Comparison of ENCODE assay signal across 9 mouse cellular contexts in genomic region chr17:28697290-28698195, GRCm38 (mm10). TPM values are rescaled to one million over a fixed set of nuclear protein-coding genes. Genes with fewer than 3 reads are reported as not detected.
DNase-seq lines count a peak whose midpoint lies in the region; ATAC-seq lines count a peak whose summit lies in the region.
"Had no signal": no experiment of that assay in that cellular context is flagged by ENCODE, and none has a peak within 500 bp of the region (broad histone marks: within the 10 kb centered on the region; RNA-seq: fewer than 3 reads in every experiment).

No protein-coding gene starts in this region.

- ATAC-seq in activated CD4-positive, CD25-positive, alpha-beta regulatory T cell, adult 4 months = peak; percentile 65
- no peak for ATAC-seq in heart, embryonic 14.5 days (ENCODE audit: insufficient number of reproducible peaks, insufficient read depth, low FRiP score, low read depth)
- ATAC-seq in midbrain, embryonic 15.5 days (replicated peaks) = 0 out of 2 replicates have a peak, but pooled peaks have one; percentile 37

- 67% methylated on average over 13 of the region's 13 CpGs for WGBS in heart, embryonic 14.5 days
- WGBS in midbrain, embryonic 15.5 days = 76% methylated on average over 13 of the region's 13 CpGs

- peaks cover 15 to 49% of the 10 kb centered on the region in 2 experiments for H3K4me1 ChIP-seq in heart, embryonic 14.5 days (ENCODE audit: control insufficient read depth in 2 of 2, insufficient read depth in 2 of 2, low read length in 2 of 2)
- H3K4me1 ChIP-seq in midbrain, embryonic 15.5 days = peaks cover 43% of the 10 kb centered on the region

- H3K27ac ChIP-seq in heart, embryonic 14.5 days (replicated peaks in 1 of 2; ENCODE audit: control insufficient read depth in 1 of 2, insufficient read depth in 1 of 2, low read depth in 2 of 2, low read length in 2 of 2) = peak overlapping the region; percentile 25 to 32; a peak in 3 of 4 replicates
- no peak overlapping the region for H3K27ac ChIP-seq in midbrain, embryonic 15.5 days
- H3K27ac ChIP-seq: hindbrain, embryonic 15.5 days had no signal

- no peak overlapping the region for H3K4me2 ChIP-seq in heart, embryonic 14.5 days (ENCODE audit: low read length)
- H3K4me2 ChIP-seq in midbrain, embryonic 15.5 days = no peak overlapping the region
- H3K4me2 ChIP-seq: hindbrain, embryonic 15.5 days had no signal

- intact Hi-C loops in left cerebral cortex, postnatal 10 days (cut with DNase I) = no loop called here

- H3K36me3 ChIP-seq in heart, embryonic 14.5 days (ENCODE audit: control insufficient read depth, insufficient read depth, low read length) = no peaks in the 10 kb centered on the region; the same call in 1 of the 2 replicates
- no peaks in the 10 kb centered on the region for H3K36me3 ChIP-seq in midbrain, embryonic 15.5 days (replicated peaks)
- H3K36me3 ChIP-seq: hindbrain, embryonic 15.5 days had no signal

- H3K27me3 ChIP-seq in heart, embryonic 14.5 days (ENCODE audit: control insufficient read depth, insufficient read depth, low read length) = no peaks in the 10 kb centered on the region
- no peaks in the 10 kb centered on the region for H3K27me3 ChIP-seq in midbrain, embryonic 15.5 days (replicated peaks)
- H3K27me3 ChIP-seq: hindbrain, embryonic 15.5 days had no signal

- H3K9ac ChIP-seq in heart, embryonic 14.5 days (ENCODE audit: low read length) = no peak overlapping the region
- H3K9ac ChIP-seq in midbrain, embryonic 15.5 days = no peak overlapping the region
- H3K9ac ChIP-seq: hindbrain, embryonic 15.5 days had no signal

- H3K9me3 ChIP-seq in heart, embryonic 14.5 days (ENCODE audit: control insufficient read depth, low read length) = no peaks in the 10 kb centered on the region
- H3K9me3 ChIP-seq in midbrain, embryonic 15.5 days = no peaks in the 10 kb centered on the region
- H3K9me3 ChIP-seq: hindbrain, embryonic 15.5 days had no signal

- peak; percentile 44 for DNase-seq in cerebellum, adult 11-12 months
- no peak for DNase-seq in cerebellum, adult 11 months
- peak; percentile 42 for DNase-seq in left cerebral cortex, adult 11 months (ENCODE audit: low spot score)
- DNase-seq in left cerebral cortex, postnatal 10 days (ENCODE audit: extremely low spot score in 1 of 2, low spot score in 2 of 2) = no peak
- DNase-seq in embryo, embryonic 10.5 days (ENCODE audit: low spot score) = no peak

- H3K4me3 ChIP-seq in heart, embryonic 14.5 days (ENCODE audit: control insufficient read depth in 1 of 2, insufficient read depth in 1 of 2, low read depth in 1 of 2, low read length in 2 of 2) = no peak overlapping the region
- no peak overlapping the region for H3K4me3 ChIP-seq in midbrain, embryonic 15.5 days
- H3K4me3 ChIP-seq: hindbrain, embryonic 15.5 days had no signal

RNA-seq across cellular contexts. Expression of gene Mapk14, which starts 6.4 kb away (rescaled TPM):
- 10 to 100 TPM; 58.7 to 64.6 TPM for total RNA-seq in left cerebral cortex, postnatal 10 days (2021)
- polyA plus RNA-seq in activated CD4-positive, CD25-positive, alpha-beta regulatory T cell, adult 4 months (2017; shearing (Covaris generic)) = 10 to 100 TPM; 17.5 to 22.4 TPM
- polyA plus RNA-seq in heart, embryonic 14.5 days (2014; fragmentation: Nextera tagmentation; extraction: Ambion mirVana) = 37.6 and 38.3 TPM in 2 replicates
- polyA plus RNA-seq in midbrain, embryonic 15.5 days (2015; fragmentation: Nextera tagmentation; extraction: Ambion mirVana) = 27.5 and 27.7 TPM in 2 replicates

RNA-seq across cellular contexts. Expression of gene Slc26a8, which starts 7.5 kb away (rescaled TPM):
- total RNA-seq in left cerebral cortex, postnatal 10 days (2021) = 10 to 100 TPM in 1 of 2 experiments, 1 to 10 TPM in 1; 7.7 to 10.6 TPM
- polyA plus RNA-seq in activated CD4-positive, CD25-positive, alpha-beta regulatory T cell, adult 4 months (2017; shearing (Covaris generic)) = not detected
- 0.34 and 0.51 TPM in 2 replicates for polyA plus RNA-seq in heart, embryonic 14.5 days (2014; fragmentation: Nextera tagmentation; extraction: Ambion mirVana)
- 1.4 and 1.5 TPM in 2 replicates for polyA plus RNA-seq in midbrain, embryonic 15.5 days (2015; fragmentation: Nextera tagmentation; extraction: Ambion mirVana)

RNA-seq across cellular contexts. Expression of gene AC170998.1, which starts 28.3 kb away (rescaled TPM):
- total RNA-seq in left cerebral cortex, postnatal 10 days (2021) = 1 to 10 TPM; 2.9 to 4.4 TPM
- polyA plus RNA-seq in activated CD4-positive, CD25-positive, alpha-beta regulatory T cell, adult 4 months (2017; shearing (Covaris generic)) = 1 to 10 TPM; 4.1 to 7.7 TPM
- polyA plus RNA-seq in heart, embryonic 14.5 days (2014; fragmentation: Nextera tagmentation; extraction: Ambion mirVana) = 2.2 and 2.5 TPM in 2 replicates
- polyA plus RNA-seq in midbrain, embryonic 15.5 days (2015; fragmentation: Nextera tagmentation; extraction: Ambion mirVana) = 2.4 TPM in 2 replicates

Comparison
In these comparisons a context has a peak if more than half of its experiments do, and no peak if none do; other contexts are left out.
1. DNase-seq: peak in cerebellum, adult 11-12 months (single experiment) and left cerebral cortex, adult 11 months (single experiment); none in cerebellum, adult 11 months (single experiment), left cerebral cortex, postnatal 10 days (0 of 2) and embryo, embryonic 10.5 days (single experiment).